Mouse (Mus musculus): ENCODE measurements around the gene Arl6ip1. TPM values are rescaled to one million over a fixed set of nuclear protein-coding genes. Genes with fewer than 3 reads are reported as not detected.
A peak's percentile ranks its signal among the peaks of the same experiment; 100 is the strongest.
"Not testable (repeated sequence)": the region's sequence is repeated elsewhere in the genome, so short reads cannot be mapped to it uniquely, and the experiment has no call there.

Gene Arl6ip1
- 10 to 100 TPM; 28.8 to 29.1 TPM for total RNA-seq (2021)

GRCm38 (mm10) chr7:118129430-118130041 lies at the start of gene Arl6ip1:
Arl6ip1 (minus strand) TSS chr7:118129662.
- intact Hi-C loops (cut with DNase I) = loop anchor here (1.0 to 10.0 kb wide), 3 partner anchors 13 to 583 kb away; partner anchors contain the start of genes Ccp110 and Rps15a
- DNase-seq (ENCODE audit: low spot score) = peak; percentile 96

GRCm38 (mm10) chr7:118175821-118176355 lies 46.4 kb upstream of the Arl6ip1 start:
- intact Hi-C loops (cut with DNase I) = loop anchor here (5.0 kb wide), 1 partner anchor 34 kb away; no protein-coding TSS in a partner anchor

DNA sequence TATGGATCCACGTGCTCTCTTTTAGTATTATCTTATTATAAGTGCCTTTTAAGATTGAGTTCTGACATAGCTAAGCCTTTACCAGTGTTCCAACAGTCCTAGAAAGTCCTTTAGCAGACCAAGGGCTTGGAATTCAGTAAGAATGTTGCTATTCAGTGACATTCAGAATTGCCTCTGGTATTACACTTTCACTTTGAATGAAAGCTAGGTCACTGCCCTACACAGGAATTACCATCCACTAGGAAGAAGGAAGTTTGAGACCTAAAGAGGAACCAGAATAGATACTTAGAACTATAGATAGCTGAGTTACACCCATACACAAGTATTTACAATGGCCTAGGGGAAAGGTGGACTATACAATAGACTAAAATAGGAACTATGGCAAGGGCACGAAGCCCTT lies 40.7 kb upstream of the Arl6ip1 start:
- DNase-seq (ENCODE audit: low spot score); intact Hi-C loops (cut with DNase I): not testable (repeated sequence)

More at GRCm38 (mm10) chr7:118175821-118176355, 46.4 kb upstream of the Arl6ip1 start:
- no peak for DNase-seq (ENCODE audit: low spot score)

DNA sequence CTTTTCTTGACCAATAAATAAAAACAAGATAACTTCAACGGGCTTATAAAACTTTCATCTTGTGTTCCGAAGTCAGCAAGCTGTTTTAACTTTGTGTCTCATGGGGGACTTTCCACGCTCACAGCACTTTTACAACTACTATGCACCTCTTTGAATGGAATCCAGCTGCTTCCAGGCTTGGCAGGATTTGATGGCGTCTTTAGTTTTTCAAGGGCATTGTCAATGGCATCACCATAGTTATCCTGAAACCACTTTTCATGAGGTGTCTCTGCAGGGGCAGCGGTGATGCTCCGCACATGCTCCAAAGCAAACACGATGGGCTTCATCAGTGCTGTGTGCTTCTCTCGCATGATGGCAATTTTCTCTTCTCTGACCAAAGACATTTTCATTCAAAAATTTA lies 33.5 kb upstream of the Arl6ip1 start:
- intact Hi-C loops (cut with DNase I) = no loop called here
- DNase-seq (ENCODE audit: low spot score) = no peak

DNA sequence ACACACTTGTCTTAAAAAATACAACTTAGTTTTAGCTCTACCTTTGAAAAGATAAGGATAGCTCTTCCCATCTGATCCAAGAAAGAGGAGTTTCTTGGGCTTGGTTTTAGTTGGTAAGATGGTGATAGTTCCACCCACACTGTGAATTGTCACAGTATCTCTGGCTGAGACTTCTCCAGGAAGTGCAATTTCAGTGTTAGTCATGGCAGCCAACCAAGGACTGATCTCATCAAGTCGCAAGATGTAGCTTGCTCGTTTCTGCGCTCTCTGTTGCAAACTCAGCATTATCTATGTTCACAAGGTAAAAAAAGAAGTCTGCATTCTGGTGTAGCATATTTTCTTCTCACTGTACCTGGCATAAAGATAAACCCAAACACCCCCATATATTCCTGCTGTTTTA lies 30.7 kb upstream of the Arl6ip1 start:
- DNase-seq (ENCODE audit: low spot score) = no peak
- intact Hi-C loops (cut with DNase I) = no loop called here

DNA sequence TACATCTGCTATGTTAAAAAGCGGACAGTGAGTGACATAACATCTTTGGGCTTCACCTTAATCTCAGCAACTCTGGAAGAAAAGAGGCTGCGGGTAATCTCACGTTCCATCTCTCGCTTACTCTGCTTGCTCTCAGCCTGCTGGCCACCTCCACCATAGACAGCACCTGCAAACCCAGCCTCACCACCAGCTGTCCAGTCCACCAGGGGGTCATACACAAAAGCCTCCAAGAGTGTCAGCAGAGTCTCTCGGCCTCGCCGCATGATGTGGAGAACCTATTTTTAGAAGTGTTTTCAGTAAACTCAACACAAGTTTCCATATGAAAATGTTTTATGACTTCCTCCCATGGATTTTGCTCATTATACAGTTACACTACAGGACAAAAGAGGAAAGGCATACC lies 27.0 kb upstream of the Arl6ip1 start:
- DNase-seq (ENCODE audit: low spot score) = no peak

DNA sequence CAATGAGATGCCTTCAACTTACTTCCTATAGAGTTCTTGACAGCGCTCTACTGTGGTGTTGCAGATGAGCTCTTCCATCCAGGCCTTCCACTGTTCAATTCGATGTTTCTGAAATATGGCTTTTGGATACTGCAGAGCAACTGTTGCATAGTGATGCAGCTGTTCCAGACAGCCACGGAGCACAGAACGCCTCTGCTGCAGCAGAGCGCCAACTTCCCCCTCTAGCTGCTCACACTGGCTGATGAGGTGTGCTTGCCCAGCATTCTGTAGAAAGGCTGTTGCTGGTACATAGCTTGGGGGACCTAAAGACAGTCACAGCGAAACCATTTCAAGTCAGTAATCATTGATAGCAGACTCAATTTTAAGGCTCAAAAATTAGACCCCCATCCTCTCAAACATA lies 24.7 kb upstream of the Arl6ip1 start:
- intact Hi-C loops (cut with DNase I) = no loop called here
- DNase-seq (ENCODE audit: low spot score) = no peak

More for the DNA sequence above, 27.0 kb upstream of the Arl6ip1 start:
- intact Hi-C loops (cut with DNase I) = loop anchor here (5.0 kb wide), 1 partner anchor 141 kb away; no protein-coding TSS in a partner anchor

GRCm38 (mm10) chr7:118143602-118144001 lies 14.1 kb upstream of the Arl6ip1 start:
- DNase-seq (ENCODE audit: low spot score) = no peak
- intact Hi-C loops (cut with DNase I) = loop anchor here (5.0 kb wide), 1 partner anchor 34 kb away; no protein-coding TSS in a partner anchor

DNA sequence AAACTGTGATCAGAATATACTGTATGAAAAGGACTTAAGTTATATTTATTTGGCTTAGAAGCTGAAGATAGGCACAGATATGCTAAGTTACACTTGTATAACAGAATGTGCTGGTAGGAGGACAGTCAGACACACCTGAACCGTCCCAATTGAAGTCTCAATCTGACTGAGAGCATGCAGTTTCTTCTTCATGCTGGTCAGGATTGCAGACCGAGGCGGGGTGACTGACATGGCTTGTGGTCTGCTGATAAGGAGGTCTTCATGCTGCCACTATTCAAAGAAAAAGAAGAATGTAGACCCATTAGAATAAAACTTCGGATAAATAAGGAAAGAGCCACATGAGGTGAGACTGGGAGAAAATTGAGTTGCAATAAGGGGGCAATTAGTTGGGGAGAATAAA lies 13.7 kb upstream of the Arl6ip1 start:
- DNase-seq (ENCODE audit: low spot score) = no peak
- intact Hi-C loops (cut with DNase I) = loop anchor here (5.0 kb wide), 1 partner anchor 34 kb away; no protein-coding TSS in a partner anchor

DNA sequence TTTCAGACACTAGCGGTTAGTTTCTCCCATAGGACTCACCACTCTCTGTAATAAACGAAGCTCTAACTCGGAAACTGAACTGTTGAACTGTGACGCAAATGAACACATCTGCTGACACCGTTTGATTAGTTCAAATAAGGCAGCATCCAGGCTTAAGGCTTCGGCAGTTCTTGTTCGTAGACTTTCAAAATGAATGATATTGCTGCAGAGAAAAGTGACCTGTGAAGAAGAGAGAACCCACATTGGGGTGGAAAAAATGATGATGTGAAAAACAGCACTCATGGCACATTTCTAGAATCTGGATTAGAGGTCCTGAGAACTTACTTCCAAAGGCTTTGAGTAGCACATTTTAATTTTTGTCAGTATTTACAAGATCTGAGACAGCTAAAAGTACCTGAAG lies 11.8 kb upstream of the Arl6ip1 start:
- intact Hi-C loops (cut with DNase I) = loop anchor here (5.0 kb wide), 1 partner anchor 36 kb away; no protein-coding TSS in a partner anchor
- no peak for DNase-seq (ENCODE audit: low spot score)

DNA sequence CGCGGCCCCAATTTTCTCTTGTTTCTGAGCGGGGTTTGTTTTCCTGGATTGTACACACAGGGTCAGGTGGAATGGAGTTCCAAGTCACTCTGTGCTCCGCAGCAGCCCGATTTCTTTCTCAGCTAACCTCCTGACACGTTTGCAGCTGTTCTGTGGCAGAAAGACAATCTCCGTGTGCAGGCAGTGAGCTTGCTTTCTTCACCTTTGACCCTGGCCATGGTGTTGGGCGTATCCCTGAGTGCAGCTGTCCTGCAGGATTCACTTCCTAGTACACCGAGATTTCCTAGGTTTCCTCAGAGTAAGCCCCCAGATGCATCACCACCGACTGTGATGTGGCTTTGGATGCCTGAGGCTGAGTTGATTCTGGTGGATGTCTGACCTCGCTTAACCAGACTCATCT lies 5.7 kb upstream of the Arl6ip1 start:
- intact Hi-C loops (cut with DNase I) = no loop called here
- DNase-seq (ENCODE audit: low spot score) = no peak

DNA sequence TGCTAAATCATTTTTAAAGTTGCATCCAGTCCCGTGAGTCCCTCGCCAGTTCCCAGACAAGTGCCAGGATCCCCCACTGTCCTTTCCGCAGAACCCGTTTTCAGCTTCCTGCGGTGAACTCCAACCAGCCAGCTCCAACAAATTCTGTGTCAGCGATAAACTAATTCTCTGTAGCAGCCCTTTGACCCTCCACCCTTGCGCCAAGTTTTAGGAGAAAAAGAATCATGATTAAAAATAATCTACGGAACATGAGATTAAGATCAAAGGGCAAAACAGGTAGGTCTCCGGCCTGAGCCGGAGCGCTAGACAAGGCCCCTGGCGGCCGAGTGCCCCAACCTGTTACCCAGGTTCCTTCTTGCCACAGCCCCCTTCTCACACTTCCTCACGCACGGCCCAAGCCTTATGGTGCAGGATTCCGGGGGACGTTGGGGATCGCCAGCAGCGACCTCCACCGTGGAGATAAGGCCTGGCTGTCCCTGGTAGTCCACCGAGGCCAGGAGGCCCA lies 485 bp downstream of the Arl6ip1 start:
- DNase-seq (ENCODE audit: low spot score) = no peak
- intact Hi-C loops (cut with DNase I) = loop anchor here (1.0 to 10.0 kb wide), 3 partner anchors 13 to 583 kb away; partner anchors contain the start of genes Ccp110 and Rps15a

GRCm38 (mm10) chr7:118126219-118126875 lies 3.1 kb downstream of the Arl6ip1 start:
- no peak for DNase-seq (ENCODE audit: low spot score)
- intact Hi-C loops (cut with DNase I) = loop anchor here (5.0 to 10.0 kb wide), 2 partner anchors 398 to 586 kb away; partner anchors contain the start of gene Ccp110

DNA sequence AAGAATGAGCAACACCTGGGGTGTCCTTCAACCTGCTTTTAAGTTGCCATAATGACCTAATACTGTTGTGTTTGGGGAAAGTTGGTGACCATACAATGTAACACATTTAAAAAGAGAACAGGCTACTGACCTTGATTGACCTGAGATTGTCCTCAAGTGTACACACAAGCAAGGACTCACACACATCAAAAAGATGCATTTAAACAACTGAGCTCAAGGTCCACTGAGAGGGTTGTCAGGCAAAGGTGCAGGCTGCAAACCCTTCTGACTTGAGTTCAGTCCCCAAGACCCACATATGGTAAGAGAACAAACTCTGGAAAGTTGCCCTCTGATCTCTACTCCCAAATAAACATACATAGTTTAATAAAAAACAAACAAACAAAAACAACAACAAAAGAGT lies 3.7 kb downstream of the Arl6ip1 start:
- no peak for DNase-seq (ENCODE audit: low spot score)
- intact Hi-C loops (cut with DNase I) = loop anchor here (5.0 to 10.0 kb wide), 2 partner anchors 399 to 587 kb away; partner anchors contain the start of gene Ccp110

DNA sequence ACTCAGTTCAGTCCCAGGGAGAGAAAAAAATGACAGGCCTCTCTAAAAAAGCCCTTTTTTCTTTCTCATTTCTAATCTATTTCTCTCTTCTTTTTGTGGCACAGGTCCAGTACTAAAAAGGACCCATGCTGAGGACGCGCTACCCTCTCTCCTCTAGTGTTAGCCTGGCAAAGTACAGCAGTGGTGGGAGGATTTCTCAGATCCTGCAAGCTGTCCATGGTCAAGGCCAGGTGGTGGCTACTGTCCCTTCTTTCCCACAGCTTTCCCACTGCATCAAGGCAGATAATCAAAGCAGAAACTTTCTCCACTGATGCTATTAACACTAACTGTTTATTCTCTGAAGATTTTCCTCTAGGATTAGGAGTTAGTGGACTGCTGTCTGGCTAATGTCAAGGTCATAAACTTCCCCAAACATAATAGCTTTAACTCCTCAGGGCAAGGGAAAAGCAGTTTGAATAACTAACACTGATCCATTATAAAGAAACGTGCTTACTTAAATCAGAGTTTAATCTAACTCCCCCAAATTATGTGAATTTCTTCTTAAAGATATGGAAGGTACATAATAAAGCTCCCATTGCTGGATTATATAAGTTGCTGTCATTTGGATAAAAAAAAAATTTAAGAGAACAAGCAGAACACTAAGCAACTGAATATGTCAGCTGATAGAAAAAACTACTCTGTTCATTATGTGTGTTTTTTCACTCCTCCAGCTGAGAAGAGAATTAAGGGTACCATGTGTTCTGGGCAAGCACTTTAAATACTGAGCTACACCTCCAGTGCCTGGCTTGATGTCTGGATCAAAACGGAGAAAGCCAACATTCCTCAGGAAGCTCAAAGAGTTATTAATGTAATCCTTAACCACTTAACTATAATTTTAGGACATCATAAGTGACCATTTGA lies 5.7 kb downstream of the Arl6ip1 start:
- DNase-seq (ENCODE audit: low spot score) = no peak
- intact Hi-C loops (cut with DNase I) = loop anchor here (10.0 kb wide), 1 partner anchor 401 kb away; no protein-coding TSS in a partner anchor

DNA sequence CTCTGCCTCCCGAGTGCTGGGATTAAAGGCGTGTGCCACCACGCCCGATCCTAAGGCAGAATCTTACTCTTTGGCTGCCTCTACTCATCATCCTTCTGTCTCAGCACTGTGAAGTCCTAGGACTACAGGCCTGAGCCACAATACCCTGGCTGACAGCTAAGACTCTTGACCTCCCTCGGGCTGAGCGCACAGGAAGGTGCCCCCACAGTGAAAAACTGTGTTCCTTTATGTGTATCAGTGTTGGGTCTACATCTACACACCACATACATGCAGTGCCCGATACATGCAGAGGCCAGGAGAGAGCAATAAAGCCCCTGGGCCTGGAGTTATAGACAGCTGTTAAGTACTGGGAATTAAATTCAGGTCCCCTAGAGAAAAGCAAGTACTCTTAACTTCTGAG lies 7.2 kb downstream of the Arl6ip1 start:
- DNase-seq (ENCODE audit: low spot score) = no peak
- intact Hi-C loops (cut with DNase I) = loop anchor here (10.0 kb wide), 1 partner anchor 403 kb away; no protein-coding TSS in a partner anchor

DNA sequence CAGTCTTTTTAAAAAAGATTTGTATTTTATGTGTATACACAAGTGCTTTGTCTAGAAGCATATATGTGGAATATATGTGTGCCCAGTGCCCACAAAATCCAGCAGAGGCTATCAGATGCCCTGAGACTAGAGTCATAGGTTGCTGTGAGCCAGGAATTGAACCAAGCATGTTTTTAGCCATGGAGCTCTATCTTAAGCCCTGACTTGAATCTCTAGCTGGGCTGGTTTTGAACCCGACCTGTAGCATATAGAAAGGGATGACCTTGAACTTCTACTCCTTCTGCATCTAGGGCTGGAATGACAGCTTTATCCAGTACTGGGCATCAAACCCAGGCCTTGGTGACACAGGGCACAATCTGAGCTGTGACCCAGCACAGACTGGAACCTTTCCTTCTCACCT lies 8.8 kb downstream of the Arl6ip1 start:
- no peak for DNase-seq (ENCODE audit: low spot score)
- intact Hi-C loops (cut with DNase I) = loop anchor here (10.0 kb wide), 1 partner anchor 404 kb away; no protein-coding TSS in a partner anchor

- intact Hi-C loops (cut with DNase I) = loop anchor here (10.0 kb wide), 1 partner anchor 405 kb away; no protein-coding TSS in a partner anchor
- DNase-seq (ENCODE audit: low spot score) = no peak
These were observed 9.5 kb downstream of the Arl6ip1 start for GRCm38 (mm10) chr7:118119946-118120345.

DNA sequence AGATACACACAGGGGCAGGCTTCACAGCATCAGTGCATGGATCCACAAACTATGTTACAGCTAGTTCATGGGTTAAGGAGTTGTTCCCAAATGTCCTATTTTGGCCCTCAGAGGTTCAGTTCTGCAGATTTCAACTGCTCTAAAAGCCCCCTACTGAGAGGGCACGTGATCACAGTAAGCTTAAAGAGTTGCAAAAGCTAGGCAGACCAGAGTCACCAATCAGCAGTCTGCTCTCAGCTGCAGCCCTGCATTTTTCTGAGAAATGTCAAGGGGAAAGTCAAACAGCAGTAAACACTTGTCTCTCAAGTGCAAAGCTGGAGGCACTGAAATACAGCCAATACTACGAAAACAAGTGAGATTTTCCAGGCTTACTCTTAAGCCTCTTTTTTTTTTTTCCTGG lies 10.3 kb downstream of the Arl6ip1 start:
- intact Hi-C loops (cut with DNase I) = no loop called here
- no peak for DNase-seq (ENCODE audit: low spot score)
